Comparison of ENCODE assay signal across 19 mouse cellular contexts in genomic region chr1:35858342-35858741, GRCm38 (mm10).
DNase-seq lines count a peak whose midpoint lies in the region; ATAC-seq and TF ChIP-seq lines count a peak whose summit lies in the region.
"Had no signal": no experiment of that assay in that cellular context is flagged by ENCODE, and none has a peak within 500 bp of the region (broad histone marks: within the 10 kb centered on the region; RNA-seq: fewer than 3 reads in every experiment).

No protein-coding gene starts in this region.

- no peak overlapping the region for H3K4me2 ChIP-seq in lung, postnatal 0 days (replicated peaks; ENCODE audit: low read depth, low read length)
- H3K4me2 ChIP-seq in forebrain, embryonic 13.5 days, result no peak overlapping the region
- H3K4me2 ChIP-seq: forebrain, embryonic 12.5 days; liver, embryonic 12.5 days; lung, embryonic 15.5 days had no signal

- 46% methylated on average over 3 of the region's 3 CpGs for WGBS in lung, postnatal 0 days
- 91% methylated on average over 3 of the region's 3 CpGs for WGBS in forebrain, embryonic 13.5 days

- no peak for TF ChIP-seq CTCF in lung, postnatal 0 days (IDR thresholded peaks at IDR 0.05)

- H3K4me1 ChIP-seq in lung, postnatal 0 days (ENCODE audit: insufficient read depth, low read depth, low read length), result no peaks in the 10 kb centered on the region
- H3K4me1 ChIP-seq in forebrain, embryonic 13.5 days, result no peaks in the 10 kb centered on the region
- H3K4me1 ChIP-seq: forebrain, embryonic 12.5 days; liver, embryonic 12.5 days; lung, embryonic 15.5 days had no signal

- H3K27ac ChIP-seq in lung, postnatal 0 days (ENCODE audit: low read length), result no peak overlapping the region
- no peak overlapping the region for H3K27ac ChIP-seq in forebrain, embryonic 13.5 days
- H3K27ac ChIP-seq: forebrain, embryonic 12.5 days; hindbrain, embryonic 10.5 days; left cerebral cortex, adult 2 months; liver, embryonic 12.5 days; lung, embryonic 15.5 days had no signal

- peak; percentile 12 for DNase-seq in lung, postnatal 0 days (ENCODE audit: low spot score)
- DNase-seq in lung, postnatal 14 days, result no peak
- DNase-seq in kidney, adult 18-20 months, result peak; percentile 29
- DNase-seq in kidney, postnatal 14 days, result peak; percentile 27
- no peak for DNase-seq in layer of hippocampus, adult 11-12 months (ENCODE audit: low spot score)
- DNase-seq: adrenal gland, adult 8-10 months; cerebellum, adult 11 months; cerebellum, postnatal 25 days; spleen, adult 18-20 months; thymus, adult 18-20 months had no signal

- no peaks in the 10 kb centered on the region for H3K36me3 ChIP-seq in lung, postnatal 0 days (ENCODE audit: insufficient read depth, low read length)
- H3K36me3 ChIP-seq in forebrain, embryonic 13.5 days (ENCODE audit: poor library complexity, severe bottlenecking), result no peaks in the 10 kb centered on the region
- H3K36me3 ChIP-seq: forebrain, embryonic 12.5 days; hindbrain, embryonic 10.5 days; liver, embryonic 12.5 days; lung, embryonic 15.5 days had no signal

- H3K9me3 ChIP-seq in lung, postnatal 0 days (ENCODE audit: low read length), result no peaks in the 10 kb centered on the region
- H3K9me3 ChIP-seq in forebrain, embryonic 13.5 days (replicated peaks), result no peaks in the 10 kb centered on the region
- H3K9me3 ChIP-seq: forebrain, embryonic 12.5 days; hindbrain, embryonic 10.5 days; liver, embryonic 12.5 days; lung, embryonic 15.5 days had no signal

- no peak for TF ChIP-seq EP300 in lung, postnatal 0 days (IDR thresholded peaks at IDR 0.05)

- no peak overlapping the region for H3K4me3 ChIP-seq in lung, postnatal 0 days (ENCODE audit: low read depth, low read length)
- no peak overlapping the region for H3K4me3 ChIP-seq in forebrain, embryonic 13.5 days
- H3K4me3 ChIP-seq: forebrain, embryonic 12.5 days; hindbrain, embryonic 10.5 days; left cerebral cortex, adult 2 months; liver, embryonic 12.5 days; lung, embryonic 15.5 days; megakaryocyte, embryonic 14.5 days had no signal

- H3K9ac ChIP-seq in lung, postnatal 0 days (replicated peaks; ENCODE audit: low read depth), result no peak overlapping the region
- no peak overlapping the region for H3K9ac ChIP-seq in forebrain, embryonic 13.5 days
- H3K9ac ChIP-seq: forebrain, embryonic 12.5 days; liver, embryonic 12.5 days; lung, embryonic 15.5 days had no signal

- no peaks in the 10 kb centered on the region for H3K27me3 ChIP-seq in lung, postnatal 0 days (replicated peaks; ENCODE audit: insufficient read depth, low read length)
- H3K27me3 ChIP-seq in forebrain, embryonic 13.5 days, result no peaks in the 10 kb centered on the region
- H3K27me3 ChIP-seq: forebrain, embryonic 12.5 days; liver, embryonic 12.5 days; lung, embryonic 15.5 days; megakaryocyte, embryonic 14.5 days had no signal

- peak; percentile 58 for ATAC-seq in lung, postnatal 0 days
- no peak for ATAC-seq in megakaryocyte progenitor cell, adult 5-6 weeks (replicated peaks; ENCODE audit: poor library complexity)
- ATAC-seq in forebrain, embryonic 13.5 days, result no peak
- ATAC-seq: liver, embryonic 12.5 days; midbrain, embryonic 16.5 days had no signal

Comparison
In these comparisons a context has a peak if more than half of its experiments do, and no peak if none do; other contexts are left out.
1. DNase-seq: peak in lung, postnatal 0 days (single experiment), kidney, adult 18-20 months (single experiment) and kidney, postnatal 14 days (single experiment); none in lung, postnatal 14 days (single experiment) and layer of hippocampus, adult 11-12 months (single experiment).